Mouse (Mus musculus) embryo, embryonic 9.5 days (tissue): ENCODE data around the gene Ntm.

Source experiments
- DNase-seq: peaks from one replicate; pipeline ENCODE4 v3.0.0-alpha.2; 2017; ENCODE audit errors: extremely low spot score

Ntm gene

GRCm38 (mm10) chr9:29479051-29479450 is 483.9 kb downstream of the Ntm start:
- DNase-seq, result no peak

- DNase-seq, result no peak
These were observed 485.7 kb downstream of the Ntm start for GRCm38 (mm10) chr9:29477219-29477618.

GRCm38 (mm10) chr9:29473418-29473817 is 489.5 kb downstream of the Ntm start:
- no peak for DNase-seq

GRCm38 (mm10) chr9:29472226-29472625 is 490.7 kb downstream of the Ntm start:
- DNase-seq, result no peak

- DNase-seq, result no peak
These were observed 498.2 kb downstream of the Ntm start for GRCm38 (mm10) chr9:29464756-29465155.

- DNase-seq, result no peak
These were observed 499.9 kb downstream of the Ntm start for GRCm38 (mm10) chr9:29462970-29463593.

- DNase-seq, result peak; percentile 75
These were observed 504.9 kb downstream of the Ntm start for GRCm38 (mm10) chr9:29457976-29458572.

- DNase-seq, result no peak
These were observed 506.9 kb downstream of the Ntm start for GRCm38 (mm10) chr9:29456014-29456413.

- no peak for DNase-seq
These were observed 511.7 kb downstream of the Ntm start for GRCm38 (mm10) chr9:29451232-29451631.

- DNase-seq, result no peak
These were observed 518.9 kb downstream of the Ntm start for GRCm38 (mm10) chr9:29444001-29444400.

- no peak for DNase-seq
These were observed 523.5 kb downstream of the Ntm start for GRCm38 (mm10) chr9:29439401-29439800.

- no peak for DNase-seq
These were observed 528.3 kb downstream of the Ntm start for GRCm38 (mm10) chr9:29434611-29435010.

GRCm38 (mm10) chr9:29433910-29434309 is 529.0 kb downstream of the Ntm start:
- peak; percentile 52 for DNase-seq

- no peak for DNase-seq
These were observed 529.8 kb downstream of the Ntm start for GRCm38 (mm10) chr9:29433156-29433555.

GRCm38 (mm10) chr9:29431590-29431989 is 531.4 kb downstream of the Ntm start:
- no peak for DNase-seq

GRCm38 (mm10) chr9:29430189-29430588 is 532.8 kb downstream of the Ntm start:
- no peak for DNase-seq

GRCm38 (mm10) chr9:29428322-29428721 is 534.6 kb downstream of the Ntm start:
- DNase-seq, result peak; percentile 64

- no peak for DNase-seq
These were observed 536.7 kb downstream of the Ntm start for GRCm38 (mm10) chr9:29426261-29426660.

GRCm38 (mm10) chr9:29415578-29415977 is 547.4 kb downstream of the Ntm start:
- DNase-seq, result no peak

- DNase-seq, result no peak
These were observed 549.8 kb downstream of the Ntm start for GRCm38 (mm10) chr9:29413126-29413525.

GRCm38 (mm10) chr9:29412181-29412771 is 550.7 kb downstream of the Ntm start:
- DNase-seq, result peak; percentile 73

- peak; percentile 77 for DNase-seq
These were observed 551.3 kb downstream of the Ntm start for GRCm38 (mm10) chr9:29411408-29412180.
